Mouse (Mus musculus): ENCODE results near the gene Pxmp2.

Pxmp2 gene

GRCm38 (mm10) chr5:110285770-110286445, at the start of gene Pxmp2, which contains the start of gene Pole:
Pxmp2 (minus strand) TSS chr5:110286186.
Pole (plus strand) TSS chr5:110286306.
- peak; percentile 73 for DNase-seq (ENCODE audit: extremely low spot score, low read depth, low spot score)

DNA sequence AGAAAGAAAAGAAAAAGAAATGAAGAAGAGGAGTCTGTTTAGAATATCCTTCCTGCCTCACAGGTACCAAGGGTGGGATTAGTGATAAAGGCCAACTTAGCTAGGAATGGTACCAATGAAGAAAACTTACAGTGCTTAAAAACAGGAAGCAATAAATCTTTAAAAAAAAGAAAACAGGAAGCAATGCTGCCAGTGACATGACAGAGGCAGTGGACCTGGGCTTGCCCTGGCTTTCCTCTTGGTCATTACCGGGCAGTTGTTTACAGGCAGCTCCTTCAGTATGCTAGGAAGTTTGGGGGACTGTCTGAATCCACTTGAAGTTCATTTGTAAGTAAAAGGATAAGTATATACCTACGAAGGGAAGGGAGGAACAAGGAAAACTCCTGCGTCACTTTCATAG, 44.5 kb upstream of the Pxmp2 start:
- DNase-seq (ENCODE audit: extremely low spot score, low read depth, low spot score): no peak

DNA sequence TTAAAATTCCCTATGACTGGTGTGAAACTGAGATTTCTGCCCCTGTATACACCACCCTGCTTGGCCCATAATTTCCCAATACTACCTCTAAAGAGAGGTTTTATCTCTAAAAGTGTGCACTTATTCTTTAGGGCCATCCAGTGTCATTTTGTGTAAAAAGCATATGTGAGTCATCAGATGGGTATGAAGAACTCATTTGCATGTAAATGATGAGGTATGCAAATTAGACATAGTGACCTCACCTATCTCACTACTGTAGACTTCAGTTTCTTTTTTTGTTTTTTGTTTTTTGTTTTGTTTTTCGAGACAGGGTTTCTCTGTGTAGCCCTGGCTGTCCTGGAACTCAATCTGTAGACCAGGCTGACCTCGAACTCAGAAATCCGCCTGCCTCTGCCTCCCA, 27.1 kb upstream of the Pxmp2 start:
- no peak for DNase-seq (ENCODE audit: extremely low spot score, low read depth, low spot score)

DNA sequence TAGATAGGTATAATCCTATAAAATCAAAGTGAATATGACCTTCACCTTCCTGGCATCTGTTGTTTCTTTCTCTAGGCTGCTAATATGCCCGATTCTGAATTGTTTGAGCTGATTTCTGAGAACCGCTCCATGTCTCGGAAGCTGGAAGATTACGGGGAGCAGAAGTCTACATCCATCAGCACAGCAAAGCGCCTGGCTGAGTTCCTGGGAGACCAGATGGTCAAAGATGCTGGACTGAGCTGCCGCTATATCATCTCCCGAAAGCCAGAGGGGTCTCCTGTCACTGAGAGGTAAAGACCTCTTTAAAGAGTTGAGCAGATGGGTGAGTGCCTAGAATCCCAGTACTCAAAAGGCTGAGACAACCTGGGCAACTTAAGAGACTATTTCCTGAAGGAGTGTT, 22.9 kb upstream of the Pxmp2 start:
- DNase-seq (ENCODE audit: extremely low spot score, low read depth, low spot score): no peak

DNA sequence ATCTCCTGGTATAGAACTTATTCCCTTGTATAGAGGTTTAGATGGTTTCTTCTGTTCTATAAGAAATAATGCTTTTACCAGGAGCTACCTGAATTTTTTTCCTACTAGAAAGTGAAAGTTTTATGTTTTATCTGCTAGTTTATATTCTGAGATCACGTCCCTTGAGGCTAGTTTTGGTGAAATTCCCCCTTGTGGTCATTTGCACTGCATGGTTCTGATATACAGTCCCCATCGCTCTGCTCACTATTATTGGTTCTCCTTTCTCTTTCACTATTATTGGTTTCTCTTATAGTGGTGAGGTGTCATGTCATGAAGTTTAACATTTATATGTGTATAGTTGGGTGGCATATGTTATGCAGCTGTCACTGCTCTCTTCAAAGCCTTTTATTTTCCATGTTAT, 14.6 kb upstream of the Pxmp2 start:
- no peak for DNase-seq (ENCODE audit: extremely low spot score, low read depth, low spot score)

DNA sequence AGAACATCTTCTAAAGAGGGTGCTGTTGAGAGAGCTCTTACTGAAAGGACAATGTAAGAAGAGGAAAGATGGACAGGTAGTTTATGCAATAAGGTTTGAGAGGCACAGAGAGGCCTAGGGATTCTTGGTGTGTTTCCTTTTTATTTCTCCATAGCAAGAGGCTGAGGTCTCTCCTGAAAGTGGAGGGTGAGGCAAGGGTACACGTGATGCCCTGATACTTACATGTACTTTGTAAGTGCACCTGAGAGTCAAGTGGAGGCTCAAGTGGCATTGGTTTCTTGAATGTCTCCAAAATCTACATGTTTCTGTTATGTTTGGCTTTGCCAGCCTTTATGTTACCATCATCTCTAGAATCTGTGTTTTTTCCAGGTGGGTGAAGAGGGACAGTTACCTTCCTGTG, 10.7 kb upstream of the Pxmp2 start:
- no peak for DNase-seq (ENCODE audit: extremely low spot score, low read depth, low spot score)

- no peak for DNase-seq (ENCODE audit: extremely low spot score, low read depth, low spot score)
Measured at GRCm38 (mm10) chr5:110291649-110292048, 5.7 kb upstream of the Pxmp2 start.

- DNase-seq (ENCODE audit: extremely low spot score, low read depth, low spot score): no peak
Measured at GRCm38 (mm10) chr5:110287084-110287475, 1.1 kb upstream of the Pxmp2 start.

GRCm38 (mm10) chr5:110286446-110287083, 579 bp upstream of the Pxmp2 start:
- DNase-seq (ENCODE audit: extremely low spot score, low read depth, low spot score): no peak

DNA sequence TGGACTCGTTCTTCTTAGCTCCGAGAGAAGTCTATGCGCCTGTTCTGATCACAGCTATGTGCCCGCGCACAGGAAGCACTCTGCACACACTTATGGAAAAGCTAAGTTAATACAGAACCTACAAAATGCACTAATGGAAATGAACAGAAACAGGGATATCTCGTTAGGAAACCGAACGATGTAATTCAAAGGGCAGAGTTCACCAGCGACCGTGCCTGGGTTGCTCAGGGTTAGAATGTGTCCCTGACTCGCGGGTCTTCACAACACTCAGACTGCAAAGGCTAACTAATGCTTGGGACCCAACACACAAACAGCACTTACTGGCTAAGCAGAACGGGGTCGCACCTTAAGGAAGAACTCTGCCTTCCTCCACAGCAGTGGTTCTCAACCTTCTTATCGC, 830 bp downstream of the Pxmp2 start:
- no peak for DNase-seq (ENCODE audit: extremely low spot score, low read depth, low spot score)

DNA sequence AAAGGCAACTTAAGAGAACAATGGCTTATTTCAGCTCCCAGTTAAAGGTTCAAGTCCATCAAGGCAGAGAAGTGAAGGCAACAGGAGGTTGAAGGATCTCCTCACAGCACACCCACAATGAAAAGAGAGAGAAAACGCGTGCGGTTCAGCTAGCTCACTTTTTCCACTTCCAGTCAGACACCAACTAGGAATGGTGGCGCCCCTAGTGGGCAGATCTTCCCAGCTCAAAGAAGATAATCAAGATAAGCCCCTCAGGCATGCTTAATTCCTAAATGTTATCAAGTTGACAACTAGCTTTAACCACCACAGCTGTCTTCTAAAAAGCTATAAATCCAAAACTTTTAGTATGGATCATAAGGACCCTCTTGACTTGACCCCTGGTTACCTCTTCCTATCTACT, 1.4 kb downstream of the Pxmp2 start:
- no peak for DNase-seq (ENCODE audit: extremely low spot score, low read depth, low spot score)

DNA sequence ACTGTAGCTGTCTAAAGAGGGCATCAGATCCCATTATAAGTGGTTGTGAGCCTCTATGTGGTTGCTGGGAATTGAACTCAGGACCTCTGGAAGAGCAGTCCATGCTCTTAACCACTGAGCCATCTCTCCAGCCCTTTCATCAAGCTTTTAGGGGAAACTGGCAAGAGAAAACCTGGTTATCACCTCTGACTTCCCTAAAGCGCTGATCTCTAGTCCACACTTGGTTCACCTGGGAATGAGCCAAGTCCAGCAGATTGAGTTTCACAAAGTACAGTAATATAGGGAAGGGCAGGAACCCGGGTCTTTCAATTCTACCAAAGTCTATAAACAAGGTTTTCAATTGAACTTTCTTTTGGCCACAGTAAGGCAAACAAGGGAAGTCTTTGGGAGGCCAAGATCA, 4.0 kb downstream of the Pxmp2 start:
- no peak for DNase-seq (ENCODE audit: extremely low spot score, low read depth, low spot score)

- DNase-seq (ENCODE audit: extremely low spot score, low read depth, low spot score): no peak
Measured at GRCm38 (mm10) chr5:110276910-110277309, 9.1 kb downstream of the Pxmp2 start.

DNA sequence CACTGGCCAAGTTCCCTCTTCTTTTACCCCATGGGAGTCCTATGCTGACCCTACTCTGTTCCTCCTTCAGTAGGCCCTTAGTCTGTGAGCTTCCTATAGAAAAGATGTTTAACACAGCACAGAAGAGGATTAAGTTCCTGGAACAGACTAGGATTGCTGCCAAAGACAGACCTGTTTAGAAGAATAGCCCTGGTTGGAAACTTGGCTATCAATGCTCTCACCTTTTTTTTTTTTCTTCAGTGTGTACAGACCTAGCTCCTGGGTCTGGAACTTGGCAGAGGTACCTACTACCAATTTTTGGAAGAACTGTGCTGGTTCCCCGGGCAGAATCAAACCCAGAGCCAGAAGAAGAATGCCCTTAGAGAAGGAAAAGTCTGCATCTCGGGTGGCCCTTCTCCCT, 9.6 kb downstream of the Pxmp2 start:
- DNase-seq (ENCODE audit: extremely low spot score, low read depth, low spot score): no peak

GRCm38 (mm10) chr5:110274846-110275245, 11.1 kb downstream of the Pxmp2 start:
- no peak for DNase-seq (ENCODE audit: extremely low spot score, low read depth, low spot score)

- DNase-seq (ENCODE audit: extremely low spot score, low read depth, low spot score): no peak
Measured at GRCm38 (mm10) chr5:110274147-110274546, 11.8 kb downstream of the Pxmp2 start.

DNA sequence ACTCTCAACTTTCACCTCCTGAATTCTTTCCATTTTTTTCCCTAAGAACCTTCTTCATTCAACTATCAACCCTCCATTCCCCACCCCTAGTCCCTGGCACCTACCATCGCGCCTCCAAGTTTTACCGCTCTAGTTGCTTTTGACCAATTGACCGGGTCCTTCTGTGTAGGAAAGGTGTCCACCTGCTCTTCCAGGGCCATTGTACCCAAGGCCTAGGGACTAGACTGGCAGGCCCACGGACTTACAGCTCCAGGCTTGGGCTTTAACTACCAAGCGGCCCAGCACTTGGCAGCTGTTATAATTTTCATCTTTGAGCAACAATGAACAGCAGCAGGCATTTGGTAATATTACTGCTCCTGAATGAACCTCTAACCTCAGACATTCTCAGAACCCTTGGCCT, 15.7 kb downstream of the Pxmp2 start:
- DNase-seq (ENCODE audit: extremely low spot score, low read depth, low spot score): no peak

DNA sequence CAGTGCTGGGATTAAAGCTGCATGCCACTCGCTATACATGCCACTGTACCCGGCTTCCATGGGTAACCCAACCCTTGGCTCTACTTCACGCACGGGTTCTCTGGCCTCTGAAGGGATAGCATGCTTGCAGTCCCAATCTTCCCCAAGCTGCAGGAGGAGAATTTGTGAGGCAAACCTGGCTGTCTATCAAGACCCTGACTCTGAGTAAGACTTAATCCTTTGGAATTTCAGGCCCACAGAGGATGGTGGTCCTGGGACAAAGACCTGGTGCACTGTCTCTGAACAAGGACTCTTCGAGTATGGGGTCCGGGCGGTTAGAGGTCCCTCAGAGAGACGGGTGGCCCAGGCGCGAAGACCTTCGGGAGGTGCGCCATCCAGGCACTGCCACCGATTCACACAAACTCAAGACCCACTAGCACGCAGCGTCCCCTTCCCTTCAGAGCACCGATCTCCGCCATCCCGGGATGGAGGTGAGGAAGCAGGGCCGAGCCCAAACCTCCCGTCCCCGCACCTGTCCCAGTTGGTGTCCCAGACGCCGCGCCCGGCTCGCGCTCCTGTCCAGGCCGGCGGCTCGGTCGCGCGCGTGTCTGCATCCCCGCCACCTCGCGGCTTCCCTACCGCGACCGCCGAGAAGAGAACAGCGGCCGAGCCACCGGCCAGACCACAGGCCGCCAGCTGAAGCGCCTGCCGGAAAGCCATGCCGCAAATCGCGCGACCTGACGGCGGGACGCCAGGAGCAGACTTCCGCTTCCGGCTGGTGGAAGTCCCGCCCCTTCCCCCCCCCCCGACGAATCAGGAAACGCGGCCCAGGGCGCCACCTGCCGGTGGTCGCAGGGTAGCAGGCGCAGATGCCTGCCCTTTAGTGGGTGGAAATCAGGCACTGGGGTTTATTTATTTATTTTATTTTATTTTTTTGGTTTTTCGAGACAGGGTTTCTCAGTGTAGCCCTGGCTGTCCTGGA, 16.6 kb downstream of the Pxmp2 start, which contains the start of gene Pgam5:
Pgam5 (minus strand) TSS at position 773 of the 961 bp plus-strand sequence.
- DNase-seq (ENCODE audit: extremely low spot score, low read depth, low spot score): peak; percentile 63

GRCm38 (mm10) chr5:110266941-110267340, 19.0 kb downstream of the Pxmp2 start:
- DNase-seq (ENCODE audit: extremely low spot score, low read depth, low spot score): no peak

DNA sequence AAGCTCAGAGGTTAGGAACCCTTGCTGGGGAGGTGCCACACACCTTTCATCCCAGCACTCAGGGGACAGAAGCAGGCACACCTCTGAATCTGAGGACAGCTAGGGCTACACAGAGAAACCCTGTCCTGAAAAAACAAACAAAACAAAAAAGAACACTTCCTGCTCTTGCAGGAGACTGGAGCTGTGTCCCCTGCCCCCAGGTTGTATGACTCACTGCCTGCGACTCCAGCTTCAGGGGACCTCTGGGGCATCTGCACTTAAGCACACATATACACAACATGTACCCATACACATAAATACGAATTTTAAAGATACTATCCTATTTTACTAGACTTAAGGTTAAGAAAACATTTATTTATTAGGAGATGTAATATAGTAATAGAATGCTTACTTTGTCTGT, 41.9 kb downstream of the Pxmp2 start:
- no peak for DNase-seq (ENCODE audit: extremely low spot score, low read depth, low spot score)

DNA sequence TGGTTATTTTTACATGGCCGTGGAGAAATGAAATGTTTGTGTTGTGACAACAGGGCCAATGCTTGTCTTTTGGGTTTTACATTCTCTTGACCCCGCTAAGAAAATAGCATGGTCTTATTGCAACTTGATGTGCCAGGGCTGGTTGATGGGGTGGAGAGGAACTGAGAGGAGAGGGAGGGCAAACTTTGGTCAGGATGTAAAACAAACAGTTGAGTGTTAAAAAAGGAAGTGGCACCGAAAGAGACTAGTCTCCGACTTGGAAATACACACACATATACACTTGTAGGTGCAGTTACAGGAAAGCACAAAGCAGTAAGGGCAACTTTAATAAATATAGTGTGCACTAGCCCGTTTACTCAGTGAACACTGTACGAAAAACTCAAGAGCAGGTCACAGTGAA, 53.6 kb downstream of the Pxmp2 start:
- DNase-seq (ENCODE audit: extremely low spot score, low read depth, low spot score): no peak

GRCm38 (mm10) chr5:110231638-110232037, 54.3 kb downstream of the Pxmp2 start:
- no peak for DNase-seq (ENCODE audit: extremely low spot score, low read depth, low spot score)
